Mouse (Mus musculus) spleen, postnatal 10 days (tissue): ENCODE data around the gene Jade1.

ENCODE experiments used
- DNase-seq, 2 experiments: peaks; one replicate each; pipeline ENCODE4 v3.0.0; 2021 to 2022; ENCODE audit warnings: low spot score in 2 of 2

Jade1 gene

GRCm38 (mm10) chr3:41599226-41599625 lies 43.7 kb downstream of the Jade1 start:
- DNase-seq: no peak

- DNase-seq: peak in 1 of 2 experiments; percentile 66
Measured at GRCm38 (mm10) chr3:41599806-41600589, 44.5 kb downstream of the Jade1 start.

DNA sequence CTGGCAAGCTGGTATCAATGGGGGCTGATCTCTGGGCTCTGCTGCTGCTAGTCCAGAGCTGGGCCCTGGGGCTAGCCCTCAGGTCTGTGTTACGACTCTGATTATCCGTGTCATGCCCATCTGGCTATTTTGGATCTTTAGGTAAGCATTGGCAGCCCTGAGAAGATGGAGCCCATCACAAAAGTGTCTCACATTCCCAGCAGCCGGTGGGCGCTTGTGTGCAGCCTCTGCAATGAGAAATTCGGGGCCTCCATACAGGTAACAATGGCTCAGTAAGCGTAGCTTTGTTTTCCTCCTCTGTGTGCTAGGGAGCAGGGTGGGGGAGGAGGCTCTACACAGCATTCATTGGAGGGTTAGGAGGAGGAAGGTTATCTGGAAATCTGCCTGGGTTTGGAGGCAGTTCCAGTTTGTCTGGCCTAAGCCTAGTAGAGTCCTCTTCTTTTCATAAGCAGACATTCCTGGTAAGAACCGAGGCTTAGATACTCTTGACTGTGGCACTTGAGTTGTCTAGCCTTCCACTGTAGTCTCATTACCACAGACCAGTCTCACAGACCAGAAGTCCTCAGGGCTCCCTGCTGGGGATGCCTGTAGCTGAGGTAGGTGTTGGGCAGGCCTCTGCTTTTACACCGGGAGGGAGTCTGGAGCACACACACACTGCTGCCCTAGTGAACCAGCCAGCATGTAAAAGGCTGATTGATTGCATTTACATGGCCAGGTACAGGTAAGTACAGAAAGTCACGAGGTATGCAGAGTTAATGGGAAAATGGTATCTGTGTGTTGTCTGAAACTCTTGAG lies 45.9 kb downstream of the Jade1 start:
- no peak for DNase-seq

- DNase-seq: no peak
Measured at GRCm38 (mm10) chr3:41602933-41603332, 47.4 kb downstream of the Jade1 start.

DNA sequence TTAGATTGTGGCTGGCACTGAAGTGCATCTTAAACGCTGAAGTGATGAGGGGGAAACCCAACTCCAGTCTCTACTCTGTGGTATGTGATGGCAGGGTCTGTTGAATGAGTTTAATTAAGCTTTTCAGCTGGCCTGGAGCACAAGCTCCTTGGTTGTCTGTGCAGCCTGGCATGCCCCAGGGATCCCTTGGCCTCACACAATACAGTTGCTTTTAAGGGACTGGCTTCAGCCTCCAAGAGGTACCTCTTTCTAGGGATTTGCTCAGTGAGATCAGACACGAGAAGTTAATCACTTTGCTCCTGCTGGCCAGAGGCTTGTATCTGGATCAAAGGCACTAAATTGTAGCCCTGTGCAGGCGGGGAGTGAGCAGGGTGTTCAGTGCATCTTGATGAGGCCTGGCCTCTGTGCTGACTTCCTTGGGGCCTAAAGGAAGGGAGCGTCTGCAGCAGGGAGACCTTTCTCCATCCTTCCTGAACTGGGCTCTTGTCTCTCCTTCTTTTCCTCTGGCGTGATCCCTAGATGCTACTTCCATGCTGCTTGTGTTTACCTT lies 48.0 kb downstream of the Jade1 start:
- no peak for DNase-seq

GRCm38 (mm10) chr3:41604629-41605321 lies 49.2 kb downstream of the Jade1 start:
- no peak for DNase-seq

GRCm38 (mm10) chr3:41605601-41606329 lies 50.2 kb downstream of the Jade1 start:
- DNase-seq: no peak

- DNase-seq: no peak
Measured at GRCm38 (mm10) chr3:41606330-41606664, 50.8 kb downstream of the Jade1 start.

- no peak for DNase-seq
Measured at GRCm38 (mm10) chr3:41607050-41607449, 51.5 kb downstream of the Jade1 start.

- DNase-seq: no peak
Measured at GRCm38 (mm10) chr3:41607467-41607866, 51.9 kb downstream of the Jade1 start.

- DNase-seq: no peak
Measured at GRCm38 (mm10) chr3:41609071-41609470, 53.5 kb downstream of the Jade1 start.

GRCm38 (mm10) chr3:41612211-41612610 lies 56.7 kb downstream of the Jade1 start:
- DNase-seq: peak in 1 of 2 experiments; percentile 47

- no peak for DNase-seq
Measured at GRCm38 (mm10) chr3:41613706-41614105, 58.2 kb downstream of the Jade1 start.

GRCm38 (mm10) chr3:41614230-41614985 lies 58.9 kb downstream of the Jade1 start:
- DNase-seq: no peak

DNA sequence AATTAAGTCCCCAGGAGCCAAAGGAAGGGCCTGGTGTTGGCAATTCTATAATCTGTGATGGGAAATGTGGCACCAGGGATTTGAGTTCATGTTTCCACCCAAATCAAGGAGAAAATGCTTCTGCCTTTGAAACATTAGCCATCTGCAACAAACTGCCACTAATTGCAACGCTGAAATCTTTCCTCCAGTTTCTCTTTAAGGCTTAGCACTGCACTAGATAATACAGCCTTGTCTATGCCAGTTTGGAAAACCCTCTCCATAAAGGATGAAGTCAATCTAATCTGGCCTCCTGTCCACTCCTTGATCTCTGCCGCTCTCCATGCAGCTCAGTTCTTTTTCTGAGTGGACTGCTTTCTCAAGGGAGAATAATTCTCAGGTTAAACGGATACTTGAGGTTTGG lies 62.5 kb downstream of the Jade1 start:
- DNase-seq: no peak

DNA sequence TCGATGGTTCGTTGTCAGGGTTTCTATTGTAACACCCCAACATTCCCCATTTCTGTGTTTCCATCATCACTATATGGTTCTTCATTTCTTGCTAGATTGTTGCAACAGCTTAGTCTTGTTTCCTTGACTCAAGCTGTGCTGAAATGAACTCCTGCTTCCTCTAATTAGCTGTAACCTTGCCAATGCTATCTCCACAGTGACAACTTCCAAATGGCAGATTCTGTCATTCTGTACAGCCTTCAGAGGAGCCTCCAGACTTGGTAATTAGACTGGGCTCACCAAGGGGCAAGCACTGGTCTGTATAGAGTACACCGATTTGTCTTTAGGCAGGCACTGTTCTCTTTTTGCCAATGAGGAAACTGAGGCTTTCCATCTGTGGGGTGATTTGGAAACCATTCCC lies 63.0 kb downstream of the Jade1 start:
- no peak for DNase-seq

- DNase-seq: no peak
Measured at GRCm38 (mm10) chr3:41620971-41621370, 65.4 kb downstream of the Jade1 start.

- no peak for DNase-seq
Measured at GRCm38 (mm10) chr3:41655642-41656041, 100.1 kb downstream of the Jade1 start.
